Mouse (Mus musculus) left cerebral cortex, postnatal 4 days (tissue): Measurements from ENCODE around the gene Dock6. TPM values are rescaled to one million over a fixed set of nuclear protein-coding genes. Genes with fewer than 3 reads are reported as not detected.
"Not testable (repeated sequence)": the region's sequence is repeated elsewhere in the genome, so short reads cannot be mapped to it uniquely, and the experiment has no call there.

Experiments used
- DNase-seq: peaks from one replicate; pipeline ENCODE4 v3.0.0-alpha.2; 2022
- intact Hi-C: fragments of 180-260 bp; cut with DNase I; formaldehyde crosslinking; loops from one replicate; pipeline ENCODE4 v1.15.1; 2025
- total RNA-seq, 2 experiments: library from RNA; stranded (reverse); gene quantifications; 2 replicates each; pipeline ENCODE4 v1.2.3; 2021

Gene Dock6
- total RNA-seq, 2 experiments from 2014 or later = 28.9 to 29.2 TPM

DNA sequence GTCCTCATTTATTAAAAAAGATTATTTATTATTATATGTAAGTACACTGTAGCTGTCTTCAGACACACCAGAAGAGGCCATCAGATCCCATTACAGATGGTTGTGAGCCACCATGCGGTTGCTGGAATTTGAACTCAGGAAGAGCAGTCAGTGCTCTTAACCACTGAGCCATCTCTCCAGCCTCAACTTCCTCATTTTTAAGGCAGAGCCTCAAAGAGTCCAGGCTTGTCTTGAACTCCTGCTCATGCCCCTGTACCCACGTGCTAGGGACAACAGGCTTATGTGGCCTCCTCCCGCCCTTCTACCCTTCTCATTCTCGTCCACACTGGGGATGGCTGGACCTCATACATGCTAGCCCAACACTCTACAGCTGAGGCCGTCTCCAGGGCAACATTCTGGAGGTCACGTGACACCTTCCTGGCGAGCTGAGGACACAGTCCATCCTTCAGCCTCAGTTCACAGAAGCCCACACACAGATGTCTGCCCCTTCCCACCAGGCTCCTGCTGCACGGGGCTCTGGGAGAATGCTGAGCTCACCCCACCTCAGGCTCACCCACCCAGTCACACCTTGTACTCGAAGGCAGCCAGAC, 35.6 kb downstream of the Dock6 start:
- no peak for DNase-seq
- intact Hi-C loops = no loop called here

DNA sequence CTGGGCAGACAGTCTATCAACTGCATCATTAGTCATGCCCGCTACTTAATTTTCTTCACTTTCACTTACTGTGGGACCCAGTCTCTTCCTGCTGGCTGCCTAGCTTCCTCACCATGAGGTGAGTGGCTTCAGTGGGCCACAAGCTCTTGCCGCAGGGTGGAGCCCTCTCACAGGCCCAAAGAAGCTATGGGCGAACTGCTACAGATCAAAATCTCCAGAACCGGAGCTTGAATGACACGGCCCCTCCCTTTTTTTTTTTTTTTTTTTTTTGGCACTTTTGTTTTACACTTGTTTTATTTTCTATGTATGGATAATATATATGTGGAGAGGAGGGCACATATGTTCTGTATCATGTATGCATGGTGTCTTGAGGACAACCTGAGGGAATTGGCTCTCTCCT, 41.3 kb downstream of the Dock6 start:
- intact Hi-C loops = no loop called here
- DNase-seq = no peak

DNA sequence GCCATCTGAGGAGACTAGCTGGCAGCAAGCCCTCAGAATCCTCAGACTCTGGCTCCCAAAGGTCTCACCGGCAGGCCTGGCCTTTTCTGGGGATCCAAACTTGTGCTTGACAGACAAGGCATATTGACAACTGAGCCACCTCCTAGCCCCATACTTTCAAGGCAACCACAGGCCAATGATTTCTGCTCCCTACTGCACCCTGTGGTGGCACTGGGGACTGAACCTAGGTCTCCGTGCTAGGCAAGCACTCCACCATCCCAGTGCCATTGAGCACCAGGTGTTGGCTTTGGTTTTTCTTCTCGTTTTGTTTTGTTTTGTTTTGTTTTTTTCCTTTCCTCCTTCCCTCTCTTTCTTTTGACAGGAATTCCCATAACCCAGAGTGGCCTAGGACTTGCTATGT, 43.9 kb downstream of the Dock6 start:
- DNase-seq = no peak
- intact Hi-C loops = no loop called here

DNA sequence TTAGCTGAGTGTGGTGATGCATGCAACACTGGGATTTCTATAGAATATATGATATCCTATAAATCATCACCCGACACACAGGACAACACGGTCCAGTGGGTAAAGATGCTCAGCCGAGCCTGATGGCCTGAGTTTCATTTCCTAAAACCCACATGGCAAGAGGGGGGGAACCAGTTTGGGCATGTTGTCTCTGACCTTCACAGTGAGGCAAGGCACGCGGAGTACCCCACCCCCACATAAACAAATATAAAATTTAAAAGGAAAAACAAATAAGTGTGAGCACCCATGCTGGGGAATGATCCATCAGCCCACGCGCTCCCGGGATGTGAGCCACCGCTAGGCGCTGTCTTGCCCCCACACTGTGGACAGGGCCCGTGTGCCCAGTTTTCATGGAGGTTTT, 45.5 kb downstream of the Dock6 start:
- intact Hi-C loops = no loop called here
- DNase-seq = no peak

GRCm38 (mm10) chr9:21806363-21806762, 46.1 kb downstream of the Dock6 start:
- intact Hi-C loops = no loop called here
- no peak for DNase-seq

- DNase-seq = peak; percentile 86
- intact Hi-C loops = no loop called here
Observed at GRCm38 (mm10) chr9:21803986-21804644, 48.3 kb downstream of the Dock6 start.

- intact Hi-C loops = no loop called here
- DNase-seq = no peak
Observed at GRCm38 (mm10) chr9:21801591-21801990, 50.8 kb downstream of the Dock6 start.

GRCm38 (mm10) chr9:21801121-21801520, 51.3 kb downstream of the Dock6 start:
- no peak for DNase-seq
- intact Hi-C loops = no loop called here

GRCm38 (mm10) chr9:21799010-21799350, 53.5 kb downstream of the Dock6 start:
- no peak for DNase-seq
- intact Hi-C loops = no loop called here

DNA sequence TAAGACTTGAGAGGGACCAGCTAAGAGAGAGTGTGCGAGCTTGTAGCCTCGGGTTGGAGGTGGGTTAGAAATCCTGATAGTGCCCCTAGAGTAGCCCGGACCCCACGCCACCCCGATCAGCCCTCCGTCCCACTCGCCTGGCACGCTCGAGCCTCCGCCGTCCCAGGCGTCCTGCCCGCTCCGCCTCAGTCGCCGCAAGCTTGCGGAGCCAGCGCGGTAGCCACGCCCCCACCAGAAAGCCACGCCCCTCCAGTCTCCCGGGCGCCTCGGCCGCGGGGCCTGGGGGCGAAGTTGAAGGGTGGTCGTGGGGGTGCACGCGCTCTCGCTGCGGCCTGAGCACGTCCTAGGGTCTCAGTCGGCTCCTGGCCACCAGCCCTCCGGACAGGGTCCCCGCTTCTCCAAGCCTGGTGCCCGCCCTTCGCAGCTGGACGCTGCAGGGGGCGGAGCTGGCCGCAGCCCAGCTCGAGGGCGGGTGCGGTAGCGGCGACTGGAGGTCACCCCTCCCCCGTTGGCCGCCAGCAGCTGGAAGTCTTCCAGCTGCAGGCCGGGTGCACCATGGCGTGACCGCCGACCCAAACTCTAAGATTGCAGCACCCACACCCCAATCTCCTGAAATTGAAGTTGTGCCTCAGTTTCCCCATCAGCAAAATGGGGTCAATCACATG, 54.0 kb downstream of the Dock6 start, which contains the start of gene Kank2:
Gene Kank2, minus strand, starts transcription at position 400 of the 665 bp plus-strand sequence.
- peak; percentile 74 for DNase-seq
- intact Hi-C loops = no loop called here

DNA sequence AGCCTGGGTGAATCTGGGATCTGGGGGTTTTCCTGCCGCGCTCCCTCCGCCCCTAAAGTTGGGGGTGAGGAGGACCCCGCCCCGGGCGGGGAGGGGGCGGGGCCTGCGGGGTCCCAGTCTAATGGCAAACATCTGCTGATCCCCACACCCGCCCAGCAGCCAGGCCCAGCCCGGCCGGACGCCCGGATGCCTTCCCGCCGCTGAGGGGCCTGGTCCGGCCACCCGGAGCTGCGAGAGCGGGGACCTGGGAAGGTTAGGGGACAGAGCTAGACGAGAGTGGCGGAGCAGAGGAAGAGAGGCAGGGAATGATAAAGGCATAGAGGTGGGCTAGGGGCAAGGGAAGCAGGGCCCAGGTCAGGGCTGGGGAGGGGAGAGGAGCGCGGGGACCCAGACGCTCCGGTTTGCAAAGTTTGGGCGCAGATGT, 54.5 kb downstream of the Dock6 start:
- peak; percentile 39 for DNase-seq
- intact Hi-C loops = no loop called here

DNA sequence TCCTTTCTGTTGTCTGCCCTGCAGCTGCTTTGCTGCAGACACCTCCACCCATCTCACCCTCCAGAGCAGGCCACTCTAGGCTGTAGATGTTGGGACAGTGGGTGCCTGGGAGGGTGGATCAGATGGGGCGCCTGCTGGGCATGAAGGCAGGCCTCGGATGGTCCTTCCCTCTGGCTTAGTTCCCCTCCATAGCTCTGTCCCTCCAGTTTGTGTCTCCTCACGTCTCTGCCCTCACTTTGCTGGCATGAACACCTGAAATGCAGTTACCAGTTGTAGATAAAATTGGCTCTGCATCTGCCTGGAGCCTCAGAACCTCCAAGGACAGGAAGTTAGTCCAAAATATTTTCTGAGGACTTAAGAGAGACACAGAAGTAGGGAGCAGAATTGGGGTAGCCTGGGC, 55.5 kb downstream of the Dock6 start:
- intact Hi-C loops = no loop called here
- no peak for DNase-seq

DNA sequence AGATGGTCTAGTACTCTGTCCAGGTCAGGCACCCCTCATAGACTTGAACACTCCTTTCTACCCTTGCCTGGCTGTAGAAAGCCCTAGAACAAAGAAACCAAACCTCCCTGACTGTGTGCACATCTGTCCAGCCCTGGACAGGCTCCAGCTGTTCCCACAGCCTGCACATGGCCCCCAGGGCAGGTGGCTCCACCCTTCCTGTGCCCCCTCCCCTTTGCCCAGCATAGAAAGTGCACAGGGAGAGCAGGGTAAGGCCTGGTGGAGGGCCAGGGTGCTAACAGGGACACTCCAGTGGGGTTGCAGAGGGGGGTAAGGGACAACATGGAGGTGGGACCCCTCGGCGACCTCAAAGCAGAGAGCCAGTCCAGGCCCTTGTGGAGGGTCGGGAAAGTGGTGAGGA, 56.2 kb downstream of the Dock6 start:
- intact Hi-C loops = no loop called here
- no peak for DNase-seq

DNA sequence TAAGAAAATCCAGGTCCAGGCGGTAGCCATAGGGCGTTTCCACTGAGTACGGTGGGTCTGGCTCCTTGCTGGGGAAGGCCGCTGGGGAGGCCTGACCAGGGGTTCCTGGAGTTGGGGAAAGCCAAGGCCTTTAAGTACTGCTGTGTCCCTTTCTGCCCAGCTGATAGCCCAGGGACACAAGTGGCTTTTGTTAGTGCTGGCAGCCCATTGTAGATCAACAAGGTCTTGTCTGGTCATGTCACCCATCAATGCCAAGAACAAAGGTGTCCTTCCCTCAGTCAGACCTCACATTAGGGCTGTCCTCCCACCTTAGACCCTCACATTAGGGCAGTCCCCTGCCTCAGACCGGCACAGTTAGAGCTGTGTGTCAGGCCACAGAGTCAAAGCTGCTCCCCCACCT, 56.9 kb downstream of the Dock6 start:
- DNase-seq = no peak
- intact Hi-C loops = no loop called here

GRCm38 (mm10) chr9:21794925-21795324, 57.5 kb downstream of the Dock6 start:
- intact Hi-C loops = no loop called here
- DNase-seq = no peak

DNA sequence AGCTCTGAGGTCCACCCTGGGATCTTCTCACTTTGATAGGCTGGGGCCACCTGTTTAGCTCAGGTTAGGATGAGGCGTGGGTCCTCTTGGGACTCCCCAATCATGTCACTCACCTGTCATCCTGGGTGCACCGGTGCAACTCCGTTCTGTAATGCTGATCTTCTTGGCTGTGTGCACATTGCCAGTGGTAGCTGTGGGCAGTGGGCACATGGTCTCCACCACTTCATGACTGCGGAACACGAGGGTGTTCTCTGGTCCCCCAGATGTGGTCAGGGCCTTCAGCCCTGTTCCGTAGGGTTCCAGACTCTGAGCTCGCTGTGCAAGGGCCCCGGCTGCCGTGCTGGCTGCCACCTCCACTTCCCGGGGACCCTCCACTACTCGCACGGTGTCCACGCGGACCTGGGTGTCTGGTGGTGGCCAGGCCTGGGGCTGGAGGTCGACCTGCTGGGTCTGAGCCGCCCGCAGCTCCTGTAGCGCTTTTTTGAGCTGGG, 58.0 kb downstream of the Dock6 start:
- intact Hi-C loops = no loop called here
- DNase-seq = no peak

GRCm38 (mm10) chr9:21793507-21793906, 58.9 kb downstream of the Dock6 start:
- DNase-seq, intact Hi-C loops: not testable (repeated sequence)

GRCm38 (mm10) chr9:21792644-21793043, 59.8 kb downstream of the Dock6 start:
- intact Hi-C loops = no loop called here
- DNase-seq = peak; percentile 87

- intact Hi-C loops = no loop called here
- DNase-seq = peak; percentile 55
Observed at GRCm38 (mm10) chr9:21791861-21792260, 60.6 kb downstream of the Dock6 start.

DNA sequence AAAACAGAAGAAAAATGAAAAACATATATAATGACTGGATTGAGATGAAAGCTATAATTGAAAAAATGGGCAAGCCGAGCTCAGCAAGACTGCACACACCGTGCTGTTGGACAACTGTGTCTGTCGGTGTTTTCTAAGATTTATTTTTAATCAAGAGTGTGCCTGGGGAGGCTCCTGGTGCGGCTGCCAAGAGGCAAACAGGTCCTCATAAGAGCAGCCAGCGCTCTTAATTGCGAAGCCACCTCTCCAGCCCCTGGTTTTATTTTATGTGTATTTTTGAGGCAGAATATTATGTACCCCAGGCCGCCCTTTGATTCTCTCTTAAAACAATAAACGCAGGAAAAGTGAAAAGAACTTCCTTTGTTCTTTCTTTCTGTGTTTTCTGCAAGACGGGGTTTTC, 64.2 kb downstream of the Dock6 start:
- DNase-seq = no peak
- intact Hi-C loops = no loop called here

DNA sequence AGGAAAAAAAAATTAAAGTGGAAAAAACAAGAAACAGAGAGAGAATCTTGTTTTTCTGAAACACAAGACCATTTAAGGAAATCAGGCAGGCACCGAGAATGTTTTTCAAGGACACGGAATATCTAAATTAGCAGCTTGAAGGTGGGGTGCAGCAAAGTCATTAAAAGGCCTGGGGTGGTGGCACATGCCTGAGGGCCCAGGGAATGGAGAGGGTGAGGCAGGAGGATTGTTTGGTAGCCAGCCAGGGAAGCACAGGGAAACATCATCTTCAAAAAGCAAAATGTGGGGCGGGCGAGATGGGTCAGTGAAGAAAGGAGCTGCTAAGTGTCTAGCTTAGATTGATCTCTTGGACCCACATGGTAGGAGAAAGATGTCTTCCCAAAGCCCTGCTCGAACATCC, 64.8 kb downstream of the Dock6 start:
- intact Hi-C loops = no loop called here
- DNase-seq = no peak

DNA sequence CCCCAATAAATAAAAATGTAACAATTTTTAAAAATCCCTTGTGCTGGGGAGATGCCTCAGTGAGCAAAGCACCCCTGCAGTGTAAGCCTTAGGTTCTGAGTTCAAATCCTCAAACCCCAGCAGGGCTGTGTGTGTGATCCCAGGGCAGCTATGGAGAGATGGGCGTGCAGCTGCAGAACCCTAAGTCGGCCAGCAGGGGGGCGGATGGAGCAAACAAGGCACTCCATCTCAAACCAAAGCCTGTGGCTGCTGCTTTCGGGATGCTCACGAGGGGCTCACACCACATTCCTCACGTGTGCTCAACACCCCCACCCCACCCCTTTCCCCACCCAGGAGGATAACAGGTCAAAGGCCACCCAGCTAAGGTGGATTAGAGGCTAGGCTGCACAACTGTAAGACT, 65.5 kb downstream of the Dock6 start:
- DNase-seq = peak; percentile 70
- intact Hi-C loops = no loop called here
